Mouse (Mus musculus): ENCODE measurements around the gene Uqcc3. TPM values are rescaled to one million over a fixed set of nuclear protein-coding genes. Genes with fewer than 3 reads are reported as not detected.
A peak's percentile ranks its signal among the peaks of the same experiment; 100 is the strongest.
"Not testable (repeated sequence)": the region's sequence is repeated elsewhere in the genome, so short reads cannot be mapped to it uniquely, and the experiment has no call there.

Uqcc3 gene
- polyA plus RNA-seq, 1 experiment: 76.7 TPM

- Histone ChIP-seq H3K4me3 (replicated peaks; ENCODE audit: insufficient read depth, low read depth, low read length) (peak overlapping the region; percentile 75), H3K27me3 (ENCODE audit: control insufficient read depth, insufficient read depth, low read length) (no peaks in the 10 kb centered on the region), H3K27ac (ENCODE audit: insufficient read depth, low read length) (no peak overlapping the region), H3K4me1 (ENCODE audit: control insufficient read depth, insufficient read depth, low read length) (no peaks in the 10 kb centered on the region; the same call in 1 of the 2 replicates)
- no peak for DNase-seq
- no peak for TF ChIP-seq CTCF (IDR thresholded peaks at IDR 0.05; ENCODE audit: borderline replicate concordance, insufficient read depth, low read depth, low read length)
- TF ChIP-seq POLR2A (IDR thresholded peaks at IDR 0.05; ENCODE audit: borderline replicate concordance, insufficient read depth, low read length): no peak
- 72% methylated on average over 10 of the region's 10 CpGs for WGBS
Observed at GRCm38 (mm10) chr19:8872266-8872840, 8.4 kb downstream of the Uqcc3 start.

- peak; percentile 97 to 98 for DNase-seq
- Histone ChIP-seq H3K27ac (ENCODE audit: insufficient read depth, low read length) (peak within 1 kb of the TSS; percentile 54; the same call in 1 of the 2 replicates), H3K4me3 (replicated peaks; ENCODE audit: insufficient read depth, low read depth, low read length) (peak within 1 kb of the TSS; percentile 75), H3K4me1 (ENCODE audit: control insufficient read depth, insufficient read depth, low read length) (no peaks in the 10 kb centered on the region; the same call in 1 of the 2 replicates), H3K27me3 (ENCODE audit: control insufficient read depth, insufficient read depth, low read length) (no peaks in the 10 kb centered on the region)
- TF ChIP-seq CTCF (IDR thresholded peaks at IDR 0.05; ENCODE audit: borderline replicate concordance, insufficient read depth, low read depth, low read length) (no peak), POLR2A (IDR thresholded peaks at IDR 0.05; ENCODE audit: borderline replicate concordance, insufficient read depth, low read length) (peak; percentile 42; the same call in 1 of the 2 replicates)
- WGBS: under 1% methylated on average over 59 of the region's 59 CpGs
Observed at GRCm38 (mm10) chr19:8871267-8872186, 9.2 kb downstream of the Uqcc3 start, which contains the start of gene Ubxn1. TSS of gene Ubxn1 (plus strand) at chr19:8871496.

GRCm38 (mm10) chr19:8870838-8871237 is 9.9 kb downstream of the Uqcc3 start:
- 45% methylated on average over 9 of the region's 9 CpGs for WGBS
- H3K4me3 ChIP-seq (replicated peaks; ENCODE audit: insufficient read depth, low read depth, low read length): peak overlapping the region; percentile 75
- H3K4me1 ChIP-seq (ENCODE audit: control insufficient read depth, insufficient read depth, low read length): no peaks in the 10 kb centered on the region; the same call in 1 of the 2 replicates
- H3K27ac ChIP-seq (ENCODE audit: insufficient read depth, low read length): no peak overlapping the region
- DNase-seq: no peak
- no peak for TF ChIP-seq CTCF (IDR thresholded peaks at IDR 0.05; ENCODE audit: borderline replicate concordance, insufficient read depth, low read depth, low read length)
- no peak for TF ChIP-seq POLR2A (IDR thresholded peaks at IDR 0.05; ENCODE audit: borderline replicate concordance, insufficient read depth, low read length)
- H3K27me3 ChIP-seq (ENCODE audit: control insufficient read depth, insufficient read depth, low read length): no peaks in the 10 kb centered on the region

GRCm38 (mm10) chr19:8870381-8870780 is 10.3 kb downstream of the Uqcc3 start:
- H3K27ac ChIP-seq (ENCODE audit: insufficient read depth, low read length); H3K4me3 ChIP-seq (replicated peaks; ENCODE audit: insufficient read depth, low read depth, low read length); H3K4me1 ChIP-seq (ENCODE audit: control insufficient read depth, insufficient read depth, low read length); H3K27me3 ChIP-seq (ENCODE audit: control insufficient read depth, insufficient read depth, low read length); DNase-seq: not testable (repeated sequence)
- WGBS: 75% methylated on average over 3 of the region's 3 CpGs

GRCm38 (mm10) chr19:8864265-8864664 is 16.5 kb downstream of the Uqcc3 start:
- no peak overlapping the region for H3K27ac ChIP-seq (ENCODE audit: insufficient read depth, low read length)
- H3K4me3 ChIP-seq (replicated peaks; ENCODE audit: insufficient read depth, low read depth, low read length): no peak overlapping the region
- no peak for DNase-seq
- TF ChIP-seq POLR2A (IDR thresholded peaks at IDR 0.05; ENCODE audit: borderline replicate concordance, insufficient read depth, low read length): no peak
- TF ChIP-seq CTCF (IDR thresholded peaks at IDR 0.05; ENCODE audit: borderline replicate concordance, insufficient read depth, low read depth, low read length): no peak
- WGBS: 80% methylated on average over 6 of the region's 6 CpGs
- H3K4me1 ChIP-seq (ENCODE audit: control insufficient read depth, insufficient read depth, low read length): no peaks in the 10 kb centered on the region
- no peaks in the 10 kb centered on the region for H3K27me3 ChIP-seq (ENCODE audit: control insufficient read depth, insufficient read depth, low read length)

GRCm38 (mm10) chr19:8859018-8859417 is 21.7 kb downstream of the Uqcc3 start:
- no peak for DNase-seq
- H3K27me3 ChIP-seq (ENCODE audit: control insufficient read depth, insufficient read depth, low read length): no peaks in the 10 kb centered on the region
- H3K4me3 ChIP-seq (replicated peaks; ENCODE audit: insufficient read depth, low read depth, low read length): no peak overlapping the region
- WGBS: 34% methylated on average over 1 of the region's 1 CpGs
- TF ChIP-seq POLR2A (IDR thresholded peaks at IDR 0.05; ENCODE audit: borderline replicate concordance, insufficient read depth, low read length): no peak
- TF ChIP-seq CTCF (IDR thresholded peaks at IDR 0.05; ENCODE audit: borderline replicate concordance, insufficient read depth, low read depth, low read length): no peak
- H3K27ac ChIP-seq (ENCODE audit: insufficient read depth, low read length): no peak overlapping the region
- no peaks in the 10 kb centered on the region for H3K4me1 ChIP-seq (ENCODE audit: control insufficient read depth, insufficient read depth, low read length)

GRCm38 (mm10) chr19:8857689-8858088 is 23.0 kb downstream of the Uqcc3 start:
- Histone ChIP-seq H3K27ac (ENCODE audit: insufficient read depth, low read length) (no peak overlapping the region), H3K27me3 (ENCODE audit: control insufficient read depth, insufficient read depth, low read length) (no peaks in the 10 kb centered on the region), H3K4me3 (replicated peaks; ENCODE audit: insufficient read depth, low read depth, low read length) (no peak overlapping the region), H3K4me1 (ENCODE audit: control insufficient read depth, insufficient read depth, low read length) (no peaks in the 10 kb centered on the region)
- no peak for DNase-seq
- WGBS: 32% methylated on average over 4 of the region's 4 CpGs
- TF ChIP-seq POLR2A (IDR thresholded peaks at IDR 0.05; ENCODE audit: borderline replicate concordance, insufficient read depth, low read length) (no peak), CTCF (IDR thresholded peaks at IDR 0.05; ENCODE audit: borderline replicate concordance, insufficient read depth, low read depth, low read length) (peak; percentile 59; the same call in 1 of the 2 replicates)

- 46% methylated on average over 3 of the region's 3 CpGs for WGBS
- H3K4me3 ChIP-seq (replicated peaks; ENCODE audit: insufficient read depth, low read depth, low read length): no peak overlapping the region
- TF ChIP-seq CTCF (IDR thresholded peaks at IDR 0.05; ENCODE audit: borderline replicate concordance, insufficient read depth, low read depth, low read length) (no peak), POLR2A (IDR thresholded peaks at IDR 0.05; ENCODE audit: borderline replicate concordance, insufficient read depth, low read length) (no peak)
- H3K27ac ChIP-seq (ENCODE audit: insufficient read depth, low read length): no peak overlapping the region
- H3K27me3 ChIP-seq (ENCODE audit: control insufficient read depth, insufficient read depth, low read length): no peaks in the 10 kb centered on the region
- no peak for DNase-seq
- no peaks in the 10 kb centered on the region for H3K4me1 ChIP-seq (ENCODE audit: control insufficient read depth, insufficient read depth, low read length)
Observed at GRCm38 (mm10) chr19:8853117-8853516, 27.6 kb downstream of the Uqcc3 start.

Measured in cerebellum, adult 2 months (tissue).